Mouse (Mus musculus) hematopoietic multipotent progenitor cell, adult 10-12 weeks (in vitro differentiated cells): ENCODE data around the gene Efna5. TPM values are rescaled to one million over a fixed set of nuclear protein-coding genes. Genes with fewer than 3 reads are reported as not detected.

Source experiments
- polyA plus RNA-seq: library from polyadenylated mRNA; stranded (reverse); fragments of >175 nt; gene quantifications from 2 replicates; pipeline ENCODE4 v1.2.3, GENCODE M21; 2012; ENCODE audit warnings: low replicate concordance

Efna5 gene
- 0.03 TPM in 1 of 2 replicates, not detected in the other for polyA plus RNA-seq

DNA sequence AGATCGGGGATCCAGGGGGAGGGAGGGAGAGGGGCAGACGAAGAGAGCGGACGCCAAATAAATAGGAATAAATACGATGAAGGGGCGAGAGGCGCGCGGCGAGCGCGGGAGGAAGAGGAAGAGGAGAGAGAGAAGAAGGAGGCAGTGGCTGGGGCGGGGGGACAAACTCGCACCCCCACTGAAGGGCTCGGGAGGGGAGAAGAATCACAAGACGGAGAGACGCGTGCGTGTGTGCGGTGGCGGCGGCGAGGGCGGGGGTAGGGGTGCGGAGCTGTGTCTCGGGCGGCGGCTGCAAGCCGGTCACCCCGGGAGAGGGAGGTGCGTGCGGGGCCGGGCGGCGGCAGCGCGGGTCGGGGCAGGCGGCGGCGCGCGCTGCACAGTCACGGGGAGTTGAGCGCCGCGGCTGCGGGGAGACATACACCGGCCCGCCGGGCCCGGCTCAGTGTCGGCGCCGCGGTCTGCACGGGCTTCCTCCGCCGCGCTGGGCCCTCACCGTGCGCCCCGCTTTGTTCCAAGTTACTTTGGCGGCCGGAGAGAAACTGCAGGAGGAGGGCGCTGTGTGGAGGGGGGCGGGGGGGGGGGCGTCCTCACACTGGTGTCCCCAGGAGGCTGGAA lies at the start of gene Efna5:
Gene Efna5 (minus strand): TSS at position 142 of the 615 bp plus-strand sequence.

